Mouse (Mus musculus): ENCODE data around the gene Pik3ap1. TPM values are rescaled to one million over a fixed set of nuclear protein-coding genes. Genes with fewer than 3 reads are reported as not detected.
A peak's percentile ranks its signal among the peaks of the same experiment; 100 is the strongest.

The Pik3ap1 gene
- polyA plus RNA-seq, 1 experiment from 2014 or later, result 1.6 TPM

DNA sequence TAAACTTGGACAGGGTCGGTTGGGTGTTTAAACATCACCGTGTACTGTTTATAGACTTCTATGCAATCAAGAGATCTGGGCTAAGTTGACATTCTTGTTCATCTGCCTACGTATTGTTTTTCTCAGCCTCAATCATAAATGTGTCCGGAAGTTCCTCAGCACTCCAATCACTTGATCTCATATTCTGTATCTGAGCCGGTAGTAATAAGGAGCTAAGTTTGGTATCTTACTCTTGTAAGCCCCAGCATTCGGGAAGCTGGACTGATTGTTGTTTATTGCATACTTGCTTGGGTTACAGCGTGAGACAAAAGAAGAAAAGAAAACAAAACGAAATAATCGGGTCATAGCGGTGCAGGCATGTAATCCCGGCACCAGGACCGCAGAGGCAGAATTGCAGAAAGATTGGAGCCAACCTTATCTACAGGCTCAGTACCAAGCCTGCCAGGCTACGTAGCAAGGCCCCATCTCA lies 120.5 kb downstream of the Pik3ap1 start:
- Histone ChIP-seq H3K27ac (replicated peaks) (peak overlapping the region; percentile 98), H3K4me3 (replicated peaks) (peak overlapping the region; percentile 69), H3K9me3 (replicated peaks) (no peaks in the 10 kb centered on the region), H3K27me3 (replicated peaks) (no peaks in the 10 kb centered on the region), H3K36me3 (no peaks in the 10 kb centered on the region), H3K4me1 (peaks cover 38% of the 10 kb centered on the region), H3K4me2 (peak overlapping the region; percentile 75), H3K9ac (replicated peaks) (peak overlapping the region; percentile 72)
- ATAC-seq (ENCODE audit: low FRiP score), result peak; percentile 12; the same call in 1 of the 2 replicates
- 38% methylated on average over 13 of the region's 13 CpGs for WGBS

DNA sequence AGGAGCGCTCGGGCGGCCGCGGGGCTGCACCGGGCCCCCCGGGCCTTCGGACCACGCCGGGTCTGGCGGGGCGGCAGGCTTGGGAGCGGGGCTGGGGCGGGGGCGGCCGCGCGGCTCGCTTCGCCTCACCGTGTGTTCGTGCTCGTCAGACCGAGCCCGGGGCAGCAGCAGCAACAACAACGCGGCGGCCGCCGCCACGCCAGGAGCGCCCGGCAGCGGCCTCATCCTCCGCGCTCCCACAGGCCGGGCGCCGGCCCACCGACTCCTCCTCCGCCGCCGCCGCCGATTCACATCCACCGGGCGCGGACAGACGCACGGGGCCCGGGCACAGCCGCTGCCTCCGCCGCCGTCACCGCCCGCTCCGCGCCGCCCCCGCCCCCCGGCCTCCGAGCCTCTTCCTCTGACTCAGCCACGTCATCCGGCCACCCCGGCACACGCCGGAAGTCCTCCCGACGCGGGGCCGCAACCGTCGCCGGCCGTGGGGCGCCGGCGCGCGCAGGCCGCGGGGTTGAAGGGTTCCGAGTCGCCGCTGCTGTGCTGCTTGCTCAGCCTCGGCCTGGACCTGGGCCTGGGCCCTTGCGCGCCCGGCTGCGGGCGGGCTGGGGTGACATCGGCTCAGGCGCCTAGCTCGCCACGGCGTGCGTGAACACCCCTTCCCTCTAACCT lies 121.1 kb downstream of the Pik3ap1 start, which contains the start of gene Tm9sf3:
Gene Tm9sf3, minus strand, starts transcription at position 368 of the 666 bp plus-strand sequence.
- ATAC-seq (ENCODE audit: low FRiP score), result peak; percentile 96
- no peaks in the 10 kb centered on the region for H3K36me3 ChIP-seq

DNA sequence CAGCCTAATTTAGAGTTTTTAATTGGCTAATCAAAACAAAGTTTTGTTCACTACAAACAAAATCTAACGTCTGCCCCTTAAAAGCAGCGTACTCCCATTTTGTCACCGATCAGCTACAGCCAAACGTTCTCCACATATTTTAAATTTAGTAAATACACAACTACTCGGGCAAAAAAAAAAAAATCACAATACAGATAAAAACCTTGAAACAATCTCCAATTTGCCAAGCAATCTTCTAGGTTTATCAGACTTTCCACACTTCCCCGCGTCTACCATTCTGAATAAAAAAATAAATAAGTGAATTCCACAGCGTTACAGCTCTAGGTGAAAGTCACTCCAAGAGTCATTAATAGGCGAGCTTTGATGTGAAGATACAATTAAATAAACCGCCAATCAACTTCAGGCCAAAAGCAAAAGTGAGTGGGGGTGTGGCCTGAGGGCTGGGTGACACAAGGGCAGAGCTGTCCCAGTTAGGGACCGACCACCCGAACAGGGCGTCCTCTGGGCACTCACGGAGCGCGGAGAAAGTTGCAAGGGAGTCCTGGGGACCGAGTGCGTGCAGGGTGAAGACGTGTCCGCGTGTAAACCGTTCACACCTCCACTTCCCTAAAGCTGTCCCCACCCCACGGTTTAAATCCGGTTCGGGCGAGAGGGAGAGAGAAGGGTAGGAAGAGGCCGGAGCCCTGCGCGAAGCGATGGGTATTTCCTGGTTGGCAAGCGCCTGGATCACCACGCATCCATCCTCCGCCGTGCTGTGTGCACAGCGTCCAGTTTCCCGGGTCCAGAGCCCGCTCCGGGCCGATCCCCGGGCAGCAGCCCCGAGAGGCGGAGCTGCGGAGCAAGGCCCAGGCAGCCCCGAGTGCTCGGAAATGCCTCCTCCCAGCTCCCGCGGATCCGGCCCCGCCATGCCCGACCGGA lies 121.9 kb downstream of the Pik3ap1 start:
- 6% methylated on average over 42 of the region's 51 CpGs for WGBS
- peak overlapping the region; percentile 98 for H3K27ac ChIP-seq (replicated peaks)

More for the DNA sequence above, 121.1 kb downstream of the Pik3ap1 start, which contains the start of gene Tm9sf3:
- Histone ChIP-seq H3K9me3 (replicated peaks) (no peaks in the 10 kb centered on the region), H3K4me2 (peak within 1 kb of the TSS; percentile 75), H3K27ac (replicated peaks) (peak within 1 kb of the TSS; percentile 98), H3K27me3 (replicated peaks) (no peaks in the 10 kb centered on the region), H3K4me3 (replicated peaks) (peak within 1 kb of the TSS; percentile 69), H3K9ac (replicated peaks) (peak within 1 kb of the TSS; percentile 72), H3K4me1 (peaks cover 38% of the 10 kb centered on the region)
- WGBS, result under 1% methylated on average over 64 of the region's 98 CpGs

DNA sequence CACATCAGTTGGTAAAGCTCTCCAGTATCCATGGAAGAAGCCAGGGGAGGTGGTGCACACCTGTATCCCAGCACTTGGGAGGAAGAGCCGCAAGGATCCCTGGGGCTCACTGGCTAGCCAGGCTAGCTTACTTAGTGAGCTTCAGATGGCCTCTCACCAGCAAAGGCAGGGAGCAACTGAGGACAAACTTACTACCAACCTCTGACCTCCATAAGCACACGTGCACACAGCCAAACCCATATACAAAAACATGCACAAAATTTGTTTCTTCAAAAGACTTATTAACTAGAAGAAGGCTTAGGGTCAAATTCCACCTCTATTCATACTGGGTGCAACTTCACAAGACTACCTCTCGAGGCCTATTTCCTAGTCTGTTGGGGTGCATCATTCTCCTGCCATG lies 124.2 kb downstream of the Pik3ap1 start:
- H3K9ac ChIP-seq (replicated peaks), result no peak overlapping the region
- H3K27me3 ChIP-seq (replicated peaks), result no peaks in the 10 kb centered on the region
- no peak overlapping the region for H3K27ac ChIP-seq (replicated peaks)
- H3K36me3 ChIP-seq, result no peaks in the 10 kb centered on the region
- no peak for ATAC-seq (ENCODE audit: low FRiP score)
- no peak overlapping the region for H3K4me3 ChIP-seq (replicated peaks)
- no peaks in the 10 kb centered on the region for H3K9me3 ChIP-seq (replicated peaks)
- H3K4me1 ChIP-seq, result peaks cover 38% of the 10 kb centered on the region
- 92% methylated on average over 3 of the region's 3 CpGs for WGBS
- no peak overlapping the region for H3K4me2 ChIP-seq

More for the DNA sequence above, 121.9 kb downstream of the Pik3ap1 start:
- H3K36me3 ChIP-seq, result no peaks in the 10 kb centered on the region
- H3K9ac ChIP-seq (replicated peaks), result peak overlapping the region; percentile 72
- peak; percentile 87 for ATAC-seq (ENCODE audit: low FRiP score)
- H3K9me3 ChIP-seq (replicated peaks), result no peaks in the 10 kb centered on the region
- H3K4me2 ChIP-seq, result peak overlapping the region; percentile 75
- peaks cover 38% of the 10 kb centered on the region for H3K4me1 ChIP-seq
- H3K27me3 ChIP-seq (replicated peaks), result no peaks in the 10 kb centered on the region
- peak overlapping the region; percentile 69 for H3K4me3 ChIP-seq (replicated peaks)

DNA sequence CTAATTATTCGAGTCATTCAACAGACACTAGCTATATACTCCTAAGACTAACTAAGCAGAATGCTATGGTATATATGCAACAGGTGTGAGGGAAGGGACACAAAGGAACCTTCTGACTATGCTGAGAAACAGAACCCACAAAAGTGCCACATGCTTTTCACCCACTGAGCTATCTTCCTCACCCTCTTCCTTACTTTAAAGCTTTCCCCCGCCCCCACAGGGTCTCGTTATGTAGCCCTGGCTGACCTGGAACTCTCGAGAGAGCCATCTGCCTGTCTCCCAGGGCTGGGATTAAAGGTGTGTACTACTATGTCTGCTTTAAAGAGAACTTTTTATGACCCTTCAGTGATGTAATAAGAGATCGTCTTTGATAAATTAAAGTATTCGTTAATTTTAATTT lies 125.6 kb downstream of the Pik3ap1 start:
- H3K27me3 ChIP-seq (replicated peaks), result no peaks in the 10 kb centered on the region
- no peak overlapping the region for H3K9ac ChIP-seq (replicated peaks)
- no peak overlapping the region for H3K4me2 ChIP-seq
- H3K4me1 ChIP-seq, result peaks cover 30% of the 10 kb centered on the region
- H3K9me3 ChIP-seq (replicated peaks), result no peaks in the 10 kb centered on the region
- no peak for ATAC-seq (ENCODE audit: low FRiP score)
- H3K27ac ChIP-seq (replicated peaks), result no peak overlapping the region
- no peaks in the 10 kb centered on the region for H3K36me3 ChIP-seq
- no peak overlapping the region for H3K4me3 ChIP-seq (replicated peaks)
- WGBS, result 77% methylated on average over 6 of the region's 6 CpGs

DNA sequence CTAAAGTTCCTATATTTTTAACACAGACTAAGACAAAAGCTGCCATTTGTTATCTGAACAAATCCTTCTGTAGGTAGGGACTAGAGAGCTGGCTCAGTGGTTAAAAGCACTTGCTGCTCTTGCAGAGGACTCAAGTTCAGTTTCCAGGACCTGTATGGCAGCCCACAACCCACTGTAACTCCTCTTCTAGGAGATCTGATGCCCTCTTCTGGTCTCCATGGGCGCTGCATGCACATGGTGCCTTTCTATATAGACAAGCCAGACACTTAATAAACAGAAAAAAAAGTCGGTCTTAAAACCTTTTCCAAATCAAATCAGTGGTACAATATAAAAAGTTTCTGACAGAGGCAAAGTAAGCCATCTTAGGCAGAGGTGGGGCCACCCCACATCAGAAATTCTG lies 126.2 kb downstream of the Pik3ap1 start:
- H3K27ac ChIP-seq (replicated peaks), result no peak overlapping the region
- 52% methylated on average over 2 of the region's 2 CpGs for WGBS
- ATAC-seq (ENCODE audit: low FRiP score), result no peak

DNA sequence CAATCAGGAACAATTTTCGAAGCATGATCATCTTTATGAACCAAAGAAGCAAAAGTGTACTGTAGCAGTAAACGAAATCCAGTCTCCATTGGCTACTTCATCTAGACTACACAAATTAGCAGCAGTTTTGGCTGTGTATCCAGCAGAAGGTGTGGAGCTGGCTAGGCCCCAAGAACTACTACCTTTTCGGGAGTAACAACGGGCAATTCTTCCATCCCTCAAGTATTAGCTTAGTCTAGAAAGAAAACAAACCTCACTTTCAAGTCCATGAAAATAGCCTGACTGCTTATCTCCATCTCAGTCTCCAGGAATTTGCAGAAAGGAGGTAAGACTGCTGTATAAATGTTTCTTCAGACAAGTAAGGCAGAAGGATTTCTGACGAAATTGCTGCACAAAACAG lies 130.3 kb downstream of the Pik3ap1 start:
- Histone ChIP-seq H3K27ac (replicated peaks) (no peak overlapping the region), H3K4me1 (peaks cover 5% of the 10 kb centered on the region; the same call in 1 of the 2 replicates), H3K4me2 (no peak overlapping the region), H3K27me3 (replicated peaks) (no peaks in the 10 kb centered on the region), H3K9ac (replicated peaks) (no peak overlapping the region), H3K9me3 (replicated peaks) (no peaks in the 10 kb centered on the region), H3K36me3 (no peaks in the 10 kb centered on the region), H3K4me3 (replicated peaks) (no peak overlapping the region)
- 77% methylated on average over 5 of the region's 5 CpGs for WGBS
- ATAC-seq (ENCODE audit: low FRiP score), result no peak

More for the DNA sequence above, 126.2 kb downstream of the Pik3ap1 start:
- Histone ChIP-seq H3K36me3 (no peaks in the 10 kb centered on the region), H3K4me3 (replicated peaks) (no peak overlapping the region), H3K9me3 (replicated peaks) (no peaks in the 10 kb centered on the region), H3K27me3 (replicated peaks) (no peaks in the 10 kb centered on the region), H3K4me2 (no peak overlapping the region), H3K4me1 (peaks cover 30% of the 10 kb centered on the region), H3K9ac (replicated peaks) (no peak overlapping the region)

DNA sequence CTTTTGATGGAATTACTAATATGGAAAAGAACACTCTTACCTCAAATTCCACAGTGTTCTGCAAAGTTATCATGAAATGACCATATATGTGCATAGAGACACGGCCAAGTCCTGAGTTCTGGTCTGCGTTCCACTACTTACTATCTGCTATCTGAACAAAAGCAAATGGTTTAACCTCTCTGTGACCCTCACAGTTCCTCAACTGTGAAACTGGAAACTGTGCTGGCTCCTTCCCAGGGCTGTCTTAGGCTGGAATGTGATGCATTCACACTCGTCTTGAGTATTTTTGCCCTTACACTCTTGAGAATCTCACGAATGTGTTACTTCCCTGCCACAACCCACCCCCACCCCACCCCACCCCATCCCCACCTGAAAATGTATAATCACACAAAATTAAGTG lies 135.9 kb downstream of the Pik3ap1 start:
- H3K9me3 ChIP-seq (replicated peaks), result no peaks in the 10 kb centered on the region
- WGBS, result 69% methylated on average over 4 of the region's 4 CpGs
- H3K36me3 ChIP-seq, result peaks cover 10% of the 10 kb centered on the region
- H3K4me3 ChIP-seq (replicated peaks), result no peak overlapping the region
- no peak for ATAC-seq (ENCODE audit: low FRiP score)
- peaks cover 4% of the 10 kb centered on the region; the same call in 1 of the 2 replicates for H3K4me1 ChIP-seq
- no peaks in the 10 kb centered on the region for H3K27me3 ChIP-seq (replicated peaks)
- H3K9ac ChIP-seq (replicated peaks), result no peak overlapping the region
- no peak overlapping the region for H3K27ac ChIP-seq (replicated peaks)
- H3K4me2 ChIP-seq, result no peak overlapping the region

DNA sequence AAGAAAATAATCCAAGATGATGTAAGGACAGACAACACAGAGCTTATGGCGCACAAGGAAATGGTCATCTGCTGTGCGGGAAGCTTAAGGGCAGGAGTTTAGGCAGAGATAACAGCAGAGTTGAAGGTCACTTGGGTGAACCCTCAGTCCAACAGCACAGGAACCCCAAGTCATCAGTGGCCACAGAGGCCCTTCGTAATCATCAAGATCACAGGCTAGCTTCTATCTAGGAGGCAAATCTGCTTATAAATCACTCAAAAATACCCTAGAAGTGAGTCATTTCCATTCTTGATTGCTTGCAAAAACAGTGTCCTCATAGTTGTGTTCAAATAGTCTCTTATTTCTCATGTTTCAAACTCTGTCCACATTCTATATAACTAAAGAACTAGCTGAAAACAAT lies 136.6 kb downstream of the Pik3ap1 start:
- no peak for ATAC-seq (ENCODE audit: low FRiP score)
- Histone ChIP-seq H3K9ac (replicated peaks) (no peak overlapping the region), H3K4me2 (no peak overlapping the region), H3K4me3 (replicated peaks) (no peak overlapping the region), H3K27ac (replicated peaks) (no peak overlapping the region), H3K4me1 (peaks cover 4% of the 10 kb centered on the region; the same call in 1 of the 2 replicates), H3K36me3 (peaks cover 10% of the 10 kb centered on the region), H3K9me3 (replicated peaks) (no peaks in the 10 kb centered on the region), H3K27me3 (replicated peaks) (no peaks in the 10 kb centered on the region)
- 94% methylated on average over 3 of the region's 3 CpGs for WGBS

DNA sequence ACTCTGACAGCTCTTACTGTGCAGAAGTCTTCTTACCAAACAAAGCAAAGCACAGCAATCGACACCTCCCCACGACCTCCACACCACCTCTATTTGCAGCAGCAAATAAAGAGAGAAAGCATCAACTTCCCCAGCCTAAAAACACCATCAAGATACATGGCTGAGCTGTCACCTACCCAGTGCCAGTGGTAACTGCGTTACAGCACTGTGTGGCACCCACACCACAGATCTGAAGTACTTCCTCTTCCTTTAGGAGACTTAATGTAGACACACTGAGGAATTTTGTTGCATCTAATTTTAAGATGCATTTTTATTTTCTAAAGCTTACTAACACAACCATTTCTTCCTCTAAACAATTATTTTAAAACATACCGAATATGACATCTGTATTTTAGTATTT lies 138.6 kb downstream of the Pik3ap1 start:
- Histone ChIP-seq H3K4me3 (replicated peaks) (no peak overlapping the region), H3K4me2 (no peak overlapping the region), H3K27me3 (replicated peaks) (no peaks in the 10 kb centered on the region), H3K4me1 (peaks cover under 1% of the 10 kb centered on the region; the same call in 1 of the 2 replicates), H3K36me3 (peaks cover 27% of the 10 kb centered on the region), H3K27ac (replicated peaks) (no peak overlapping the region), H3K9ac (replicated peaks) (no peak overlapping the region), H3K9me3 (replicated peaks) (no peaks in the 10 kb centered on the region)
- 84% methylated on average over 4 of the region's 4 CpGs for WGBS
- ATAC-seq (ENCODE audit: low FRiP score), result no peak

DNA sequence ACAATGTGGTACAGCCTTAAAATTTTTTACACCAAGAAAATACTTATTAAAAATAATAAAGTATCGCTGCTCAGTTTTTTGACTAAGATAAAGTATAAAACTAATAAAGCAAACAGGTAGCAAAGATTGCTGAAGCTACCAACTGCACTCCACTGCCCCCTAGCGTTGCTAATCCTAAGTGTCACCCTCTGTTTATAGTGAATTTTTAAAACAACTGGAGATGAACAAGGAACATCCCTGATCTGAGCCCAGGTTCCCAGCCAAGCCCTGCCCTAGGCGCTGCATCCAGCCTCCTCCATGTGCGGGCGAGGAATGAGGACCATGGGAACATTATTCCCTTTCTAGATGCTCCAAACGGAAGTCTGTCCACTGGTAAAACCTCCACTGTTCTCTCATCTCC lies 140.3 kb downstream of the Pik3ap1 start:
- Histone ChIP-seq H3K9ac (replicated peaks) (no peak overlapping the region), H3K4me3 (replicated peaks) (no peak overlapping the region), H3K27me3 (replicated peaks) (no peaks in the 10 kb centered on the region), H3K4me2 (no peak overlapping the region), H3K4me1 (no peaks in the 10 kb centered on the region), H3K36me3 (peaks cover 27% of the 10 kb centered on the region), H3K27ac (replicated peaks) (no peak overlapping the region), H3K9me3 (replicated peaks) (no peaks in the 10 kb centered on the region)
- WGBS, result 68% methylated on average over 6 of the region's 6 CpGs
- no peak for ATAC-seq (ENCODE audit: low FRiP score)

Data from neural tube, embryonic 15.5 days (tissue).